Mouse (Mus musculus) frontal cortex, postnatal 36 days (tissue): ENCODE results near the gene A4gnt.
"Not testable (repeated sequence)": the region's sequence is repeated elsewhere in the genome, so short reads cannot be mapped to it uniquely, and the experiment has no call there.

Experiments
- DNase-seq, 2 experiments: peaks; one replicate each; pipeline ENCODE4 v3.0.0; 2022; ENCODE audit warnings: low spot score in 2 of 2

A4gnt gene

DNA sequence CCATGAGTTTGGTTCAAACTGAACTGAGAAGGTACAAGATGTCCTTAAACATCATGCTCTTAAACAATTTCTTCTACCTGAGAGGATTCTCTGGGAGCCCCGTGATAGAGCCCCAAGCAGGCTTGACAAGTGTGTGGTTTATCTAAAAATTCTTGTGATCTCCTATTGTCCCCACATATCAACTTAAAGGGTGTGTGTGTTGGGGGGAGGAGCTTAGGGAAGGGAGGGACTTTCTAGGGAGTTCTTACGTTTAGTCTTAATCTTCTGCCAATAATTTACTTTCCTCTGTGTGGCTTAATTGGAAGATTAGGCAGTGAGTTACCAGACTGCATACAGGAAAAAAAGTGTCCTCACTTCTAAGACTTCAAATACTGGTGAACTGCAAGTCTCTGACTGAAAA is at the start of gene A4gnt:
A4gnt (plus strand) TSS at position 301 of the 400 bp plus-strand sequence.
- no peak for DNase-seq

DNA sequence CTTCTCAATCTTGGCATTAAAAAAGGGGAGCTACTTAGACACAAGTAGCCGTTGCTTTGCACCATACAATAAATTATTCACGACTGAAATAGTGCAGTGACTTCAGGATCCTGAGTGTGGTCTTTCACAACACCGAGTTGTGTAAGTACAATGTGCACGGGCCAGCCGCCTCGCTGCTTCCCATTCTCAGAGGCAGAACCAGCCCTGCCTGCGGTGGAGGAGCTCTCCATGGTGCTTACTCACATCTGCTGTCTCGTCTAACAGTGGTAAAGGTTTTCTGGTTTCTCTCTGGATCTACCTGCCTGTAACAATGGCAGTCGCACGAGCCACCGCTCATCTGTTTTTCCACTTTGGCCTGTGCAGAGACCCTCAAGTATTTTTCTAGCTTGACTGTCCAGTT is 48.6 kb upstream of the A4gnt start:
- DNase-seq = no peak

DNA sequence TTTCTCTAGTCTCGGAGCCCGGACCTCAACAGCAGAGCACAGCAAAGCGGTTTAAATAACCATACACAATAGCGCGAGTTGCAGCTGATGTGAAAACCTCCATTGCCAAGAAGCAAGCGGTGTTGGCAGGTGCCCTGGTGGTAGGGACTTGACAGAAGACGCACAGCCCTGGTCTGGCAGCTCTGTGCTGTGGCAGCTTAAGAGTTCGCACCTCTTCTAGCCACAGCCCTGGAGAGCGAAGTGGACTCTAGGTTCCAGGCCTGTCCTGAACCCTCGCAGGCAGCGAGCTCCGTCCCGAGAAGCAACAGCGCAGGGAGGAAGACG is 44.3 kb upstream of the A4gnt start:
- DNase-seq = peak in 1 of 2 experiments; percentile 19

DNA sequence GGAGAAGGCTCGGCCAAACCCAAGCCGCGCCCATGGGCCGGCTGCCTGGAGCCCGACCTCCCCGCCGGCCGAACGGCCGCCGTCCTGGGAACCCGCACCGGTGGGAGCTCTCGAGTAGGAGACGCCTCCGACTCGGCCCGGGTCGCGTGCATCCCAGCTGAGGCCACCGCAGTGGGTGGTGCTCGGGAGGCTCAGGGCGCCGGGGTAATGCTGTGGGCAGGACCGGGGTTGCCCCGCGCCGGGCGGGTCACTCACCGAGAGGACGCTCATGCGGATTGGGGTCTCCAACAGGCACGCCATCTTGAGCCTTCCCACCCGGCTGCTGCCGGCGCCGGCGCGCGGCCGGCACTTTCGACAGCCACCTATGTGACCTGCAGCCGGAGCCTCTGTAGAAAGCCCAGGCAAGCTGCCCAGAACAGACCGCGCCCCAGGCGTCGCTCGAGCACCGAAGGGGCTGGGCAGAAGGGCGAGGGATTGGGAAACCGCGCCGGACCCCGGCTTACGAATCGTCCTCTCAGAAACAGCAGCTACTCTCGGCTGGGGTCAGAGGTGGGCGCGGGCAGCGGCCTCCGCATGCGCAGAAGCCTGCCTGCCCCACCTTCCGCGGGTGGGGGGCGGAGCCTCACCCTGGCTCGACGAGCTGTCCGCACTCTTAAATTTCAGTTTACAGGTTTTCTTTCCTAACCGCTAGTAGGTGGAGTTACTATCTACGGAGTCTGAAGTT is 43.8 kb upstream of the A4gnt start, which contains the start of gene Armc8:
Armc8 (minus strand) TSS at position 553 of the 724 bp plus-strand sequence.
- peak; percentile 92 for DNase-seq

DNA sequence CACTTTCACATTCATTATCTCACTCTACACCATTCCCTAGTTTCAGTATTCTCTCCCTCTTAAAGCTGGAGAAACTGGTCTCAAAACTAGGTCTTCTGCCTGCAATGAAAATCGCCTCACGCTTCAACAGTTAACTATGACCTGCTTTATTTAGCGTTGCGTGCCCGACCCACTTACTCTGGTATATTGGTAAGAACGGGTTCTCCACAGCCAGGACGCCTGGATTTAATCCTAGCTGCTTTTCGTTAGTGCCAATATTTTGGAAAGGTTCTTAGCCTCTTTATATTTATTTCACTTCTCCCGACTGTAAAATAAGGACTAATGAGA is 43.3 kb upstream of the A4gnt start:
- no peak for DNase-seq

DNA sequence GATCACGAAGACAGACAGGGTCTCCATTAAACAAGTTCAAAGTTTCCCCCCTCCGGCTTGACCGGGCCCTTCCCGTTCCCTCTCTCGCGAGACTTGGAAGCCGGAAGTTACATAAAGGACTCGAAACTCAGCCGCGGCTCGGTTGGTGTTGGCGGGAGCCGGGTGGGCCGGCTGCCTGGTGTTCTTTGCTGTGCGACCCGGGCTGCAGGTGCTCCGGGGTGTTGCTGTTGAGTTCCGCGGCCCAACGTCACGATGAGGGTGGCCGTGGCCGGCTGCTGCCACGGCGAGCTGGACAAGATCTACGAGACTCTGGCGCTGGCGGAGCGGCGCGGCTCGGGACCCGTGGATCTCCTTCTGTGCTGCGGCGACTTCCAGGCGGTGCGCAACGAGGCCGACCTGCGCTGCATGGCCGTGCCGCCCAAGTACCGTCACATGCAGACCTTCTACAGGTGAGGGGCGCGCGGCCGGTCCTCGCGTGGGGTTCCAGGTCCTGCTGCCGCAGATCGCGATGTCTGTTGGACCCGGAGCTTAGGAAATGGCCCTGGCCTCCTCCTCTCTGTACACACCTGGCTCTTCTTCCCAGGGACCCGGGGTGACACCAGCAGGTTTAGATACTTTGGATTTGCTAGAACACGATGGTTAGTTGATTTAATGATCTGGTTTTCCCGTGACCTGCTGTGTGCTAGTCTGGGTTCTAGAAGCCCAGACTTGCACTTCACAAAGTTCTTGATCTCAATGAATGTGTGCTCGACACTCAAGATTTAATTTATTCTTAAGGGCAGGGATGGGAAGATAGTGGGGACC is 36.4 kb upstream of the A4gnt start, which contains the start of gene Dbr1:
Dbr1 (plus strand) TSS at position 123 of the 804 bp plus-strand sequence.
- DNase-seq = peak; percentile 87 to 94

DNA sequence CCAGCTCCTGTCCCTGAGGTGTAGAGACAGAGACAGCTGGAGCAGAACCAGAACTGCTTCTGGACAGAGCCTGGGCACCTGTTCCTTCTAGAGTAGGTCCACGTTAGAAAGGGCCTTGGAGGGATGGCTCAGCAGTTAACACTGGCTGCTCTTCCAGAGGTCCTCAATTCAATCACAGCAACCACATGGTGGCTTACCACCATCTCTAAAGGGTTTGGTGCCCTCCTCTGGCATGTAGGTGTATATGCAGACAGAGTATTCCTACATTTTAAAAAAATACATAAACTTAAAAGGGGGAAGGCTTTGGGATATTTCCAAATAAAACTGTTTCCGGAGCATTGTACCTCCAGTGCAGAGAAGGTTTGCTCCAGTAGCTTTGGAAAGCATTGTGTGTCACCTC is 31.6 kb upstream of the A4gnt start:
- DNase-seq = peak in 1 of 2 experiments; percentile 44

DNA sequence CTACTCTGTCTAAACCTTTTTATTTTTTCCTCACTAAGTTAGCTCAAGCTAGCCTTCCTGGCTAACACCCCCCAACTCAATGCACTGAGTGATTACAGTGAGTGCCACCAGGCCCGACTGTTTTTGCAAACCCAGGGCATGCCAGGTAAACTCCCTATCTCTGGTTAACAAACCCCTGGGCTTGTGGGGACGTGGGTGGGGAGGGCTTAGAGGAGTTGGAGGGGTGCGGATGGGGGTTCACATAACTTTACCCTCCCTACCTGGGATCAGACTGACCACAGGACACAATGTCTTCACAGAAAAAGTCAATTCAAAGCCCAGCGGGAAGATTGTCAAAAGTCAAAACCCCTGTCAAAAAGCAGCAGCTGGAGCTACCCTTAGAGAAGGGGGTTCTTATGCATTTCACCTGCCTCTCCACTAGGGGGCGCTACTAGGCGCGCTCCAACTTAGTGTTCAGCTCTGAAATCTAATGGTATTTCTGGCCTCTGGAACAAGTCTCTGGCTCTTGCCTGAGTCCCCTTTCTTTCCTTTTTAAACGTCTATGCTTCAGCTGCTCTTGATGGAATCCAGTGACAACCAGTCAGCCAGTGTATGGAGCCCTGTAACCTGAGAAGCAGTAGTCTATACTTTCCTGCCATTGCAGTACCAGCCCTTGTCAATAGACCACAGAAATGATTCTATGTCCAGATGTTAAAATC is 24.6 kb upstream of the A4gnt start:
- DNase-seq = peak in 1 of 2 experiments; percentile 45

DNA sequence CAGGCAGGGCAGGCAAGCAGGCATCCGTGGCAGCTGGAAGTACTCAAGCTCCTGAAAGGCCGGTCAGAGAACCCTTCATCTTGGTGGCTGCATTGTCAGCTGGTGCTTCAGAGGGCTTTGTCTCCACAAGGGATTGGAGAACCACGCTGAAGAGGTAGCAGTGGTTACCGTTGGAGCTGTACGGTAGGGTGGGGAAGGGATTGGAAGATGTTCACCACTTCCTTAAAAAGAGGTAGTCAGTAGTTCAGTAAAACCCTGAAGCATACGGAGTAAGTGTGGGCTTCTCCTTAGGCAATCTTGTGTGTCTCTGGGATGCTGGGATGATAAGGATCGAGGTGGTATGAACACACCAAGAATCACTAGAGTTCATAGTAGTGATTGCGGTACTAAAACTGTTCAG is 21.2 kb upstream of the A4gnt start:
- no peak for DNase-seq

DNA sequence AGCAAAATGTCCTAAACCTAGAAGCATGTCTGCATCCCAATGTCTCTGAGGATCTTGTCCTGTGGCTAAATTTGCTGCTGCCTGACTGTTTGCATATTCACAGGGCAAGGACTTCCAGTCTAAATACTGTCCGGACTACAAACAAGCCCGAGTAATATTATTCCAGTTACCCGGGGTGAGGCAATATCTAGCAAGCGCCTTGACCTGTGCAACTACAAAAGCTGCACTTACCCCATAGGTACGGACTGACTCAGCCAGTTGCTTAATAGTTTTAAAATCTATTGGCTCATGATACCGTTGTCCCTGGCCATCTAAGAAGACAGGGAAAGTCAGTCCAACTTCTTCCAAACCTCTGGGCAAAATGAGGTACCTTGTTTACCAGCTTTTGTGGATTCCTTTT is 13.2 kb upstream of the A4gnt start:
- not testable (repeated sequence) for DNase-seq

DNA sequence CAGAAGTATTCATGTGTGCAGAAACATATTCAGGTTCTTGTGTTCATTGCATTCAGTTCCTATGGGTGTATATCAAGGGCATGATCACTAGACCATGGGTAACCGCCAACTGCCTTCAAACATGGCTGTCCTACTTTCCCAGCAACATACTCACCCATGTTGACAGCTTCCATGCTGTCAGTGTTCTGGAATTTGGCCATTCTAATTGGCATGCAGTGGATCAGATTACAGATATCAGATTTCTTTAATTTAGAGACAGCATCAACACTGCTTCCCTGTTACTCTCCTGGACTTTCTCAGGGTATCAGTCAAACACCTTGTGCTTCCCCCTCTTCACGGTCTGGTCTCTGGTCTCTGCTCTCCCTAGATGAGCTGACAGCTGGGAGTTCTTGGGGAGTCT is 8.7 kb upstream of the A4gnt start:
- DNase-seq = no peak

DNA sequence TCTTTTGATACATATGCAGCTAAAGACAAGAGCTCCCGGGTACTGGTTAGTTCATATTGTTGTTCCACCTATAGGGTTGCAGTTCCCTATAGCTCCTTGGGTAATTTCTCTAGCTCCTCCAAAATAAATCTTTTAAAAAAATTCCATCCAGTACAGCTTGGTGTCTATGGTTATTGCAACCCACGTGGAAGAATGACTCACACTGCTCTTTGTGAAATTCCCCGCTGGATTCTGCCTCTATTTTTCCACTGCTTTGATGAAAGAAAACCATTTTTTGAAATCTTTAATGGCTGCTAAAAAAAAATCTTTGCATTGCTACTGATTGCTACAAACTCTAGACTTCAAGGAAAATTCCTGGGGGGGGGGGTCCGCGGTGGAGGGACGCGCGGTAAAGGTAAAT is 7.4 kb downstream of the A4gnt start:
- DNase-seq = peak; percentile 17 to 20

DNA sequence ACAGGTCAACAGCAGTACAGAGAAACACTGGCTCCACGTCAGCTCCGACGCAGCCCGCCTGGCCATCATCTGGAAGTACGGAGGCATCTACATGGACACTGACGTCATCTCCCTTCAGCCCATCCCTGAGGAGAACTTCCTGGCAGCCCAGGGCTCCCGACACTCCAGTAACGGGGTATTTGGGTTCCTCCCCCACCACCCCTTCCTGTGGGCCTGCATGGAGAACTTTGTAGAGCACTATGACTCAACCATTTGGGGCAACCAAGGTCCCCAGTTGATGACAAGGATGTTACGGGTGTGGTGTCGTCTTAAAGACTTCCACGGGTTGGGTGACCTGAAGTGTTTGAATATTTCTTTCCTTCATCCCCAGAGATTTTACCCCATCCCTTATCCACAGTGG is 7.9 kb downstream of the A4gnt start:
- no peak for DNase-seq

DNA sequence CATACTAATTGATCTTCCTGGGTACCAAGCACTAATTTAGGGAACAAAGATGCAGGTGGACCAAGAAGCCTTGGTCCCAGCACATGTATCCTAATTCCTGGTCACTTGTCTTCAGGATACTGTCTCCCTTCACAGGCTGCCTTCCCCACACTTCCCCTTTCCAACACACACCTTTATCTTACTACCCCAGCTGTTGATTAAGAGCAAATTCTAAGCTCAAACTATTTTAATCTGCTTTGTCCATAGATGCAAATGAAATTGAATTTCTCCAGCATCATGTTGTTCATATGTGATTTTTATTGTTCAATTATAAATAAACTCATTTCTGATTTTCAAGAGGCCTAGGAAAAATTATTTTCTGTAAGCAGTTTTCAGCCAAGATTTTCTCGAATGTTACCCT is 9.7 kb downstream of the A4gnt start:
- DNase-seq = no peak

DNA sequence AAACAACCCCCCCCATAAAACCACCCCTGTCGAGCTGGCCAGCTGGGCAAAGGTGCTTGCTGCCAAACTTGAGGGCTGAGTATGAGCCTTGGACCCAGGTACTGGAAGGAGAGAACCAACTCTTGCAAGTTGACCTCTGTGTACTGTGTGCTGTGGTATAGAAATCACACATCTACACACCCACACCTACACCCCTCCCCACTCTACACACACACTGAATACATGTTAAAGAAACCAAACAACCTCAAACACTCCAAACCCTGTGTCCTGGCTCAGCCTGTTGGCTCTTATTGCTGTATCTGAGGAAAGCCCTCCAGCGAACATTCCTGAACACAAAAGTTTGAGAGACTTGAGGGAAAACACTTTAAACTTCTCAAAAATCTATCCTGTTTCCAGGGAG is 10.7 kb downstream of the A4gnt start:
- no peak for DNase-seq

DNA sequence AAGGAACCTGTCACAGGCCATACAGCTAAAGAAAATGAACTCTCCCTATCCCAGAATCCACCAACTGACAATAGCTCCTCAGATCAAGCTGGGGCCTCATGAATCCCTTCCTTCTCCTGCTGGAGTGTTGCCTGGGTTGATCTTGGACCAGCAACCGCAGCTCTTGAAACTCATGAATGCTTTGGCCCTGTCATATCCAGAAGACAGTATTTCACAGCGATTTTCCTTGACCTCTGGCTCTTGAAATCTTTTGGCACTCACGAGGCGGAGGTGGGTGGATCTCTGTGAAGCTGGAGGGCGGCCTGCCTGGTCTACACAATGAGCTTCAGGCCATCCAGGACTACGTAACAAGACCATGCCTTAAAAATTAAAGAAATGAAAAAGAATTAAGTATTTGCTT is 11.8 kb downstream of the A4gnt start:
- no peak for DNase-seq

DNA sequence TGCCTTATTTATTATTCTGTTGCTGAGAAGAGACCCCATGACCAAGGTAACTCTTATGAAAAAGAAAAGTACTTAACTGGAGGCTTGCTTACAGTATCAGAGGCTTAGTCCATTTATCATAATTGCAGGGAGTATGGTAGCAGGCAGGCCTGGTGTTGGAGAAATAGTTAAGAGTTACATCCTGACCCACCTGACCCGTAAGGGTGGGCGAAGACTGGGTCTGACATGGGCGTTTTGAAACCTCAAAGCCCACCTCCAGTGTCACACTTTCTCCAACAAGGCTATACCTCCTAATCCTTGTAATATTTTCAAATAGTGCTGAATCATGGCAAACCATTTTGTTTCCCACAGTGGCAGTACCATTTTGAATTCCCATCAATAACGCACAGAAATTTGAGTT is 16.3 kb downstream of the A4gnt start:
- no peak for DNase-seq

DNA sequence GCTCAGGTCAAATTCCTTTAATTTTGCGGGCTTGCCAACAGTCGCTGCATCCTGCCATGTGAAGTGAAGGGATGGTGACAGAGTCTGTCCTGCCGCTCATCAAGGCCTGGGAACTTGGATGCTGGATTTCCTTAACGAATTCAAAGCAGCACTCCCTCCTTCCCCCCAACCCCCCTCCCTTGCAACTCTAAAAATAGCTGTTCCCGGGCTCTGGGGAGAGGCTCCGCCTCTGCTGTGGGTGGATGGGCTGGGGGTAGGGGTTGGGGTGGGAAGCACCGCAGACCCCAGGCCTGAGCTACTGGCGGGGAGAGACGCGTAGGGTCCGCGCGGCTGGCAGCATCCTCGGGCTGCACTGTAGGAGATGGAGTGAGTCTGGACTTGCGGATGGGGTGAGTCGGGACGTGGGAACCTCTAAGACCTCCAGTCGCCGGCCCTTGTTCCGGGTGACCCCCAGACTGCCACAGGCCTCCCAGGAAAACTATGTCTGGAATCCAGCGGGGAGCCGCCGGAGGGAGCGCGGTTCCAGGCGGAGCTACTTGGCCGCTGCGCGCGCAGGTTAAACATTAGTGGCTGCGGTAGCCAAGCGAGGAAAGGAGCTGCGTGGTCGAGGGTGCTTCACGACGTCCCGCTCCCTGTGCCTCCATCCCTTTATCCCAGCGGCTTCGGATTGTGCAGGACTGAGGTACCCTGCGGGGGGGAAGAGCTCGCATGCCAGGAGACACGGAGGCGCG is 17.1 kb downstream of the A4gnt start, which contains the start of gene Dzip1l:
Dzip1l (plus strand) TSS at position 216 of the 731 bp plus-strand sequence.
- peak; percentile 77 to 78 for DNase-seq

DNA sequence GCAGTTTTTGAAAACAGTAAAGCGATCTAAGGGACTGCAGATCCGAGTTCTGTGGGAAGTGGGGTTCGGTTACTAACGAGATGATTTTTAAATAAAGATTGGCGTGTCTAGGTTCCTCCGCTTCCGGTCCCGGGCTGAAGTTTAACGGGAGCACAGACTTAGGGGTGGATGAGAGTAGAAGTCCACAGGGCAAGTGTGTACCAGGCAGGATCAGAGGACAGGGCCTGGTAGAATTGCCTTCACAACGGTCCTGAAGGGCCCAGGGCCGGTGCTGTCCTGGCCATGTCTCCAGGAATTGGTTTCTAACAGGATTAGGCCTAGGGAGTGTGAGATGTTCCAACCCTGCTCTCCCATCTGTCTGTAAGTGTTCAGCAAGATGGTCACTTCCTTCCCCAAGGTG is 17.8 kb downstream of the A4gnt start:
- DNase-seq = peak in 1 of 2 experiments; percentile 47

DNA sequence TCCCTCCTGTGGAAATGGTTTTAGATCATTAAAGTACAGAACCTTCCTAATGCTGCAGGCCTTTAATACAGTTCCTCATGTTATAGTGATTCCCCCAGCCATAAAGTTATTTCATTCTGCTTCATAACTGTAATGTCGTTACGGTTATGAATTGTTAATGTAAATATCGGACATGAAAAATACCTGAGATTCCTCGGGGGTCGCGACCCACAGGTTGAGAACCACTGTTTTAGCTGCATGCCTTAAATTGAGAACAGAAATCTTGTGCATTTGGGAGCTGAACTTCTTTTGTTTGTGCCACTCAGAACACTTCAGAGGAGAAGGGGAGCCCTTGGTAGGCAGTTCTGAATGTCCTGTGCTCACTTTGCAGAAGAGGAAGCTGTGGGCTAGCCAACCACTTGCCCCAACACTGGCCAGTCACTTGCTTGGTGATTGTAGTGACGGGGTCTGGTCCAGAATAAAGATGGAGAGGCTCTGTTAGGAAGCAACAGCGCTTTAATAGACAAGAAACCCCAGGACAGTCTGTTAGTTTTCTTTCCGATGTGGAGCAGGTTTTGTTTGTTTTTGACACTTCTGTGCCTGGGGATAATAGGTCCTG is 18.3 kb downstream of the A4gnt start:
- peak; percentile 18 to 39 for DNase-seq

DNA sequence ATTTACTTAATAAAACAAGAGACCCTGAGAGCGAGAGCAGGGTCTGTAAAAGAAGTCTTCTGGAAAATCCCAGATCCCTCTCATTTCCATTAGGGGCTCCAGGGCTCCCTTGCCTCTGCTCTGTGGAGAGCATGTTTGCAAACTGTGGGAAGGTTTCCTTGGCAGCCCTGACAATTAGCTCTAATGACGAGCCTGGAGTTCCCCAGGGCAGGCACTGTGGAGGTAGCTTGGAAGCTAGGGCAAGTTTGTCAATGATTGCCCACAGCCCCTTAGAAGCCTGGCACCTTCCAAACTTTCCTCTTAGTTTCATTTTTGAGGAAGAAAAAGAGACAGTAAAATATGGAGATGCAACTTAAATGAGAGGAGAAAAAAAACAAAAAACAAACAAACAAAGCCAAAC is 19.5 kb downstream of the A4gnt start:
- DNase-seq = peak; percentile 15 to 31
